Mouse (Mus musculus): ENCODE data around the gene Ambra1. TPM values are rescaled to one million over a fixed set of nuclear protein-coding genes. Genes with fewer than 3 reads are reported as not detected.

The Ambra1 gene
- polyA plus RNA-seq, 1 experiment from 2014 or later = 16.8 TPM

DNA sequence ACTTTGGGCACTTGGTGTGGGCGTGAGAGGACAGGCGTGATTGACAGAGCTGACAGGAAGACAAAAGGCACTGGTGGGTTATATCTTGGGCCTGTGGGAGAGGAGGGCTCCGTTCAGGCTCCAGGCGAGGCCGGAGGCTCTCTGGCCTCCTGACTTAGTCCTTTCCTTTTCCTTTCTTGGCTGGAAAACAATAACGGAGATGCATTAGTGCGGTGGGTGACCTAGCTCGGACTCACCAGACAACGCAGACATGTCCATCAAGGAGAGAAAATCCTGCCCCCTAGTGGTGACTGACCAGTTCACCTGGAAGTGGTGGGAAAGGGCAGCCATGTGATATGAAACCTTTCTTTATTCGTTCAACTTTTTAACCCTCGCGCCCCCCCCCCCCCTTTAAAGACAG is 200.0 kb downstream of the Ambra1 start:
- Histone ChIP-seq H3K9me3 (replicated peaks; ENCODE audit: control insufficient read depth, low read length) (no peaks in the 10 kb centered on the region), H3K9ac (replicated peaks; ENCODE audit: low read length) (peak overlapping the region; percentile 99), H3K27ac (replicated peaks; ENCODE audit: low read depth, low read length) (no peak overlapping the region; the same call in none of the 2 replicates), H3K36me3 (replicated peaks; ENCODE audit: control insufficient read depth, insufficient read depth, low read depth, low read length) (no peaks in the 10 kb centered on the region), H3K4me3 (ENCODE audit: low read depth, low read length) (peak overlapping the region; percentile 87), H3K27me3 (ENCODE audit: control insufficient read depth, insufficient read depth, low read length) (no peaks in the 10 kb centered on the region), H3K4me1 (ENCODE audit: control insufficient read depth, insufficient read depth, low read length) (peaks cover 17% of the 10 kb centered on the region), H3K4me2 (ENCODE audit: low read depth, low read length) (peak overlapping the region; percentile 86)
- ATAC-seq (replicated peaks; ENCODE audit: insufficient number of reproducible peaks, low FRiP score, low TSS enrichment, low read depth) (no peak), DNase-seq (ENCODE audit: low spot score) (peak; percentile 95)
- WGBS = 8% methylated on average over 12 of the region's 12 CpGs

DNA sequence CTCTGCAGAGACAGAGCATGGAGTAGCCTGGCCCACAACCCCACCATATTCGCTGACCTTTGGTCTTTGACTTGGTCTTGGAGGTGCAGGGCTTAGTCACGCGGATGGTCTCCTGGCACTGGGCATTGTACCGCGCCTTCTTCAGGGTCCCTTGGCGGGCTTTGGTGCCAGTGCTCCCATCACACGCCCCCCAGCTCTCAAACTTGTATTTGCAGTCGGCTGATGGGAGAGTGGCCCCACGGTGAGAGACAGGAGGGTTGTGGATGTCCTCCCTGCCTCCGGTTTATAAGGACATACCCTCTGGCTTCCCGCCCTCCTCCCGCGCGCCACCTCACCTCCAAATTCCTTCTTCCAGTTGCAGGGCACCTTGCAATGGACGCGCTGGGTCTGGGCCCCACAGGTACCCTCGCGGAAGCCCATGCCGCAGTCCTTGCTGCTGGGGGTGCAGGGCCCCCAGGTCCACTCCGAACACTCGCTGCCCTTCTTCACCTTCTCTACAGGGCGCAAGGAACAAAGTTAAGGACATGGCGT is 200.9 kb downstream of the Ambra1 start:
- Histone ChIP-seq H3K27me3 (ENCODE audit: control insufficient read depth, insufficient read depth, low read length) (no peaks in the 10 kb centered on the region), H3K4me1 (ENCODE audit: control insufficient read depth, insufficient read depth, low read length) (peaks cover 17% of the 10 kb centered on the region), H3K9ac (replicated peaks; ENCODE audit: low read length) (peak overlapping the region; percentile 99), H3K4me2 (ENCODE audit: low read depth, low read length) (peak overlapping the region; percentile 86), H3K4me3 (ENCODE audit: low read depth, low read length) (peak overlapping the region; percentile 87), H3K27ac (replicated peaks; ENCODE audit: low read depth, low read length) (peak overlapping the region; percentile 98), H3K36me3 (replicated peaks; ENCODE audit: control insufficient read depth, insufficient read depth, low read depth, low read length) (no peaks in the 10 kb centered on the region), H3K9me3 (replicated peaks; ENCODE audit: control insufficient read depth, low read length) (no peaks in the 10 kb centered on the region)
- DNase-seq (ENCODE audit: low spot score) (peak; percentile 58), ATAC-seq (replicated peaks; ENCODE audit: insufficient number of reproducible peaks, low FRiP score, low TSS enrichment, low read depth) (no peak)
- WGBS = under 1% methylated on average over 23 of the region's 23 CpGs

DNA sequence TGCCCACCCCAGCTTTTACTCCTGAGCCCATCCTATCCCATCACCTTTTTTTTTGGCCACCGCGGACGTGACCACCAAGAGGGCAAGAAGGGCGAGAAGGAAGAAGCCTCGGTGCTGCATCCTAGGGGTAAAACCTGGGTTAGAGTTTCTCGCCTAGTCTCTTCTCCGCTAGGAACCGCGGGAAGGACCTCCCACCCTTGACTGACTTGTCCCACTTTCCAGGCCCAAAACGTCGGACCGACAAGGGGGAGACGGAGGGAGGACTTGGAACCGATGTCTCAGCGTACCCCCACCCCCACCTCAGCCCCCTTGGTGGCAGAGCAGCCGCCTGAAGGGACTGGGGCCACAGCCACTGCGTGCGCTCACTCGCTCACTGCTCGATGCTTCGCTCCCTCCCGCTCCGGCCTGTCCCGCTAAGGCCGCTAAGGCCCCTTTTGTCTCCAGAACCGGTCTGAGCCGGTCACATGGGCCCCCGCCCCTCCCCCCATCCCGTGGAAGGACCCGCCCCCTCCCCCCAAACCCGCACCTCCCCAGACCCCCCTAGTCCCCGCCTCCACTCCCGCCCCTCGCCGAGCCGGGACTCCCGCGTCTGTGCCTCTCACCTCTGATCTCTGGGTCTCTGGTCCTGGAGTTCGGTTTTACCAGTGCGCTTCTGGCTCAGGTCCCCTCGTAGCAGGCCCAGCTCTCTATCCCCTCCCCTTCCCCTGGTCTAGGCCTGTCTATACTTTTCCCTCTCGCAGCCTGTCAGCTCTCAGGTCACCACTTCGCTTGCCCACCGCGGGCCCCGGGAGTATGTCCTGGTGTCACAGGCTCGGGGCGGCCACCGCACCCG is 201.6 kb downstream of the Ambra1 start:
- Histone ChIP-seq H3K27ac (replicated peaks; ENCODE audit: low read depth, low read length) (peak overlapping the region; percentile 98), H3K4me2 (ENCODE audit: low read depth, low read length) (peak overlapping the region; percentile 86), H3K27me3 (ENCODE audit: control insufficient read depth, insufficient read depth, low read length) (no peaks in the 10 kb centered on the region), H3K9me3 (replicated peaks; ENCODE audit: control insufficient read depth, low read length) (no peaks in the 10 kb centered on the region), H3K4me3 (ENCODE audit: low read depth, low read length) (peak overlapping the region; percentile 87), H3K4me1 (ENCODE audit: control insufficient read depth, insufficient read depth, low read length) (peaks cover 17% of the 10 kb centered on the region), H3K9ac (replicated peaks; ENCODE audit: low read length) (peak overlapping the region; percentile 99), H3K36me3 (replicated peaks; ENCODE audit: control insufficient read depth, insufficient read depth, low read depth, low read length) (no peaks in the 10 kb centered on the region; the same call in 1 of the 2 replicates)
- ATAC-seq (replicated peaks; ENCODE audit: insufficient number of reproducible peaks, low FRiP score, low TSS enrichment, low read depth) (peak; percentile 64), DNase-seq (ENCODE audit: low spot score) (peak; percentile 93)
- under 1% methylated on average over 48 of the region's 50 CpGs for WGBS

DNA sequence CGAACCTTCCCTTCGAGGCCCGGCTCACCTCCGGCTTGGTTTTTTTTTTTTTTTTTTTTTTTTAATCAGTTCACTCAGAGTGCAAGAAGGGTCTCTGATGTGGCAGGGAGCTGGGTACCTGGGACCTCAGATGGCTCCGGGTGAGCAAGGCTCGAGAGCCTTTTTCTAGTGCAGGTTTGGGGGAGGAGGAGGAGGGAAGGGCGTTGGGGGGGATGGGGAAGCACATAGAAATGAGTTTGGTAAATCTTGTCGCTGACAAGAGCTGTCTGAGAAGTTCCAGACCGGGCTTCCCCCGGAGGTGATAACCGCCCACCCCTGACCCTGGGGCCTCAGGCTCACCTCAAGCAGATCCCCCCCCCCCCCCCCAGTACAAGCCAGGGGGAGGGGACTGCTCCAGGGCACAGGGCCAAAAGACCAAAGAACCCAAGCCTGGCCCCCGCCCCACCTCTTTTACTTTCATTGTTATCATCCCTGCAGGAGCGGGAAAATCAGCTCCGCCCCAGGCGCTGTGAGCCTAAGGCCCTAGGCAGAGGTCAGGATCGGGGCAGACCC is 202.3 kb downstream of the Ambra1 start, which contains the start of gene Mdk:
Mdk (minus strand) TSS at position 138 of the 552 bp plus-strand sequence.
- DNase-seq (ENCODE audit: low spot score) (peak; percentile 75), ATAC-seq (replicated peaks; ENCODE audit: insufficient number of reproducible peaks, low FRiP score, low TSS enrichment, low read depth) (no peak)
- WGBS = under 1% methylated on average over 16 of the region's 16 CpGs
- Histone ChIP-seq H3K4me3 (ENCODE audit: low read depth, low read length) (peak within 1 kb of the TSS; percentile 87), H3K9me3 (replicated peaks; ENCODE audit: control insufficient read depth, low read length) (no peaks in the 10 kb centered on the region), H3K4me2 (ENCODE audit: low read depth, low read length) (peak within 1 kb of the TSS; percentile 86), H3K27ac (replicated peaks; ENCODE audit: low read depth, low read length) (peak within 1 kb of the TSS; percentile 98), H3K27me3 (ENCODE audit: control insufficient read depth, insufficient read depth, low read length) (no peaks in the 10 kb centered on the region), H3K36me3 (replicated peaks; ENCODE audit: control insufficient read depth, insufficient read depth, low read depth, low read length) (no peaks in the 10 kb centered on the region; the same call in 1 of the 2 replicates), H3K9ac (replicated peaks; ENCODE audit: low read length) (peak within 1 kb of the TSS; percentile 99), H3K4me1 (ENCODE audit: control insufficient read depth, insufficient read depth, low read length) (peaks cover 17% of the 10 kb centered on the region)

DNA sequence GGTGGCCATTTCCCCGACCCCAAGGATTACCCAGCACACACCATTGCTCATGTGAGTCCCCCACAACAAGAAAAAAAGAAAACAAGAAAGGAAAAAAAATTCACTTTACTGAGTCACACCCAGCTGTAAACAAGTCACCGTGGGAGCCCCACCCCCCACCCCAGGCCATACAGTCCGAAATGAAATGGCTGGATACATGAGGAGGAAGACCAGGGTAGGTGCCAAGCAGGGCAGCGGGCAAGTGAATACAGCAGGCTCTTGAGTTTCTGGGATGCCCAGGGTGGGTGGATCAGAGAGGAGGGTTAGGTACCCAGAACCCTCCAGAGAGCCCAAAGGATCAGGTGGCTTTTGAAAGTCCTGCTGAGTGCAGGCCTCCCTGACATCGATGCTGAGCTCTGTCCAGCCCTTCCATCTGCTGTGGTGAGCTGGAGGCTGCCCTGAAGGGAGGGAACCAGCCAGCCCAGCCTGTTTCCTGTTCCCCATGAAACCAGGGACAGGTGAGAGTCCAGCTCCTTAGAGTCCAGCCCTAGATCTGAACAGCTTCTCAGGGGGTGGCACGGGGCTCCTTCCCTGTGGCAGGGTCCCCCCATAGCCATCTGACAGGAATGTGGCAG is 202.9 kb downstream of the Ambra1 start:
- peak; percentile 30 for DNase-seq (ENCODE audit: low spot score)

DNA sequence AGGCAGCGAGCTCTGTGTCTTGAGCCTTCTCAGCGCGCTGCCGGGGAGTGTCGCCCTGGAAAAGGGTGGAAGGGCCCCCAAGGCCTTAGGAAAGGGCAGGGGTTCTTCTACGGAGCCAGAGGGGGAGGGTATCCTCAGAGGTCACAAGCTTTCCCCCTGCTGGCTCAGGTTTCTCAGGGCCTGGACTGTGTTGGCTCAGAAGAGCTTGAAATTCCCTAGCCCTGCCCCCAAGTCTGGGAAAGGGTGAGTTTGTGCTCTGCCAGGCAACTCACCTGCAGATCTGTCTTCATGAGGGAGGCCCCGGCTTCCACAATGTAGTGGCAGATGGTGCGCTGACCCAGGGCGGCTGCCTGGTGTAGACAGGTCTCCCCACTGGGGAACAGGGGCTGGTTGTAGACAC is 203.5 kb downstream of the Ambra1 start:
- no peaks in the 10 kb centered on the region; the same call in 1 of the 2 replicates for H3K36me3 ChIP-seq (replicated peaks; ENCODE audit: control insufficient read depth, insufficient read depth, low read depth, low read length)
- H3K4me2 ChIP-seq (ENCODE audit: low read depth, low read length) = no peak overlapping the region; the same call in 1 of the 2 replicates
- no peaks in the 10 kb centered on the region for H3K9me3 ChIP-seq (replicated peaks; ENCODE audit: control insufficient read depth, low read length)
- peak; percentile 56 for DNase-seq (ENCODE audit: low spot score)
- WGBS = 12% methylated on average over 9 of the region's 9 CpGs
- H3K27me3 ChIP-seq (ENCODE audit: control insufficient read depth, insufficient read depth, low read length) = no peaks in the 10 kb centered on the region
- H3K4me3 ChIP-seq (ENCODE audit: low read depth, low read length) = no peak overlapping the region
- peak overlapping the region; percentile 98 for H3K27ac ChIP-seq (replicated peaks; ENCODE audit: low read depth, low read length)
- ATAC-seq (replicated peaks; ENCODE audit: insufficient number of reproducible peaks, low FRiP score, low TSS enrichment, low read depth) = no peak
- peak overlapping the region; percentile 99 for H3K9ac ChIP-seq (replicated peaks; ENCODE audit: low read length)
- H3K4me1 ChIP-seq (ENCODE audit: control insufficient read depth, insufficient read depth, low read length) = peaks cover 17% of the 10 kb centered on the region

More for the DNA sequence above, 202.9 kb downstream of the Ambra1 start:
- peak overlapping the region; percentile 87 for H3K4me3 ChIP-seq (ENCODE audit: low read depth, low read length)
- no peaks in the 10 kb centered on the region for H3K27me3 ChIP-seq (ENCODE audit: control insufficient read depth, insufficient read depth, low read length)
- H3K9ac ChIP-seq (replicated peaks; ENCODE audit: low read length) = peak overlapping the region; percentile 99
- ATAC-seq (replicated peaks; ENCODE audit: insufficient number of reproducible peaks, low FRiP score, low TSS enrichment, low read depth) = no peak
- peaks cover 17% of the 10 kb centered on the region for H3K4me1 ChIP-seq (ENCODE audit: control insufficient read depth, insufficient read depth, low read length)
- H3K27ac ChIP-seq (replicated peaks; ENCODE audit: low read depth, low read length) = peak overlapping the region; percentile 98
- 11% methylated on average over 6 of the region's 6 CpGs for WGBS
- no peaks in the 10 kb centered on the region for H3K9me3 ChIP-seq (replicated peaks; ENCODE audit: control insufficient read depth, low read length)
- no peaks in the 10 kb centered on the region; the same call in 1 of the 2 replicates for H3K36me3 ChIP-seq (replicated peaks; ENCODE audit: control insufficient read depth, insufficient read depth, low read depth, low read length)
- H3K4me2 ChIP-seq (ENCODE audit: low read depth, low read length) = peak overlapping the region; percentile 86

DNA sequence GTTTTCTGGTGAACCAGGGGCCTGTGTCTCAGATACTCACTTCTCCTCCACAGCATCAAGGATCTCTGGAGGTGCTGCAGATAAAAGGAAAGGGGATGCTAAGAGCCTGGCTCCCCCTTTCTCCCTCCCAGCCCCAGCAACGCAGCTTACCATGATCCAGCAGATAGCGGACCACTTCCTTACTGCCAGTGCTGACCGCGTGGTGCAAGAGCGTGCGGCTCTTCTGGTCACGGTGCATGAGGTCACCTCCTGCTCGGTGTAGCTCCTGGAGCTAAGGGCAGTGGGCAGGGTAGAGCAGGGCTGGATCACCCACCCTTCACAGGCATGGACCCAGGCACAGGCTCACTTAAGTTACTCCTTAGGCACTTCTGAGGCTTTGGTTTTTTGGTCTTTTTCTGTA is 204.1 kb downstream of the Ambra1 start:
- H3K9ac ChIP-seq (replicated peaks; ENCODE audit: low read length) = no peak overlapping the region; the same call in 1 of the 2 replicates
- H3K4me1 ChIP-seq (ENCODE audit: control insufficient read depth, insufficient read depth, low read length) = peaks cover 17% of the 10 kb centered on the region
- no peak for ATAC-seq (replicated peaks; ENCODE audit: insufficient number of reproducible peaks, low FRiP score, low TSS enrichment, low read depth)
- 46% methylated on average over 8 of the region's 8 CpGs for WGBS
- peaks cover 2% of the 10 kb centered on the region; the same call in 1 of the 2 replicates for H3K36me3 ChIP-seq (replicated peaks; ENCODE audit: control insufficient read depth, insufficient read depth, low read depth, low read length)
- no peak for DNase-seq (ENCODE audit: low spot score)
- no peaks in the 10 kb centered on the region for H3K27me3 ChIP-seq (ENCODE audit: control insufficient read depth, insufficient read depth, low read length)
- H3K4me3 ChIP-seq (ENCODE audit: low read depth, low read length) = no peak overlapping the region
- H3K9me3 ChIP-seq (replicated peaks; ENCODE audit: control insufficient read depth, low read length) = no peaks in the 10 kb centered on the region
- H3K4me2 ChIP-seq (ENCODE audit: low read depth, low read length) = no peak overlapping the region
- H3K27ac ChIP-seq (replicated peaks; ENCODE audit: low read depth, low read length) = peak overlapping the region; percentile 98

Data from embryonic facial prominence, embryonic 11.5 days (tissue).